Mouse (Mus musculus) C2C12 (cell line): ENCODE measurements around the gene 1700013G24Rik. TPM values are rescaled to one million over a fixed set of nuclear protein-coding genes. Genes with fewer than 3 reads are reported as not detected.
"Not testable (repeated sequence)": the region's sequence is repeated elsewhere in the genome, so short reads cannot be mapped to it uniquely, and the experiment has no call there.

ENCODE experiments used
- H3K27me3 ChIP-seq: one replicate; pipeline ENCODE4 v1.6.1; 2011; ENCODE audit not compliant: control insufficient read depth, insufficient read depth, insufficient read length
- H3K36me3 ChIP-seq: one replicate; pipeline ENCODE4 v1.6.1; 2011; ENCODE audit not compliant: control insufficient read depth, insufficient read depth
- H3K4me3 ChIP-seq: one replicate; pipeline ENCODE4 v1.5.1; 2011; ENCODE audit warnings: mild to moderate bottlenecking, control low read depth; ENCODE audit not compliant: poor library complexity, insufficient read depth, severe bottlenecking
- H3K79me2 ChIP-seq: one replicate; pipeline ENCODE4 v1.6.1; 2011; ENCODE audit not compliant: control insufficient read depth, insufficient read depth
- H3K79me3 ChIP-seq: one replicate; pipeline ENCODE4 v1.6.1; 2011; ENCODE audit warnings: low read depth, control low read depth
- H3ac ChIP-seq: one replicate; pipeline ENCODE3; 2011; ENCODE audit warnings: low read depth; ENCODE audit not compliant: control insufficient read depth, insufficient read length
- CEBPB ChIP-seq: IDR thresholded peaks from one replicate; pipeline ENCODE4 v1.6.1; 2011; ENCODE audit warnings: low read depth, mild to moderate bottlenecking, control low read depth, moderate library complexity
- CTCF ChIP-seq: IDR thresholded peaks from one replicate; pipeline ENCODE4 v1.5.1; 2011; ENCODE audit not compliant: control insufficient read depth, insufficient read depth, insufficient read length
- FOSL1 ChIP-seq: IDR thresholded peaks from one replicate; pipeline ENCODE4 v1.8.0; 2011; ENCODE audit warnings: mild to moderate bottlenecking, low read length; ENCODE audit not compliant: poor library complexity, insufficient read depth, severe bottlenecking
- MAX ChIP-seq: IDR thresholded peaks from one replicate; pipeline ENCODE4 v1.6.1; 2011; ENCODE audit warnings: mild to moderate bottlenecking, control low read depth
- MYOD1 ChIP-seq: IDR thresholded peaks from one replicate; pipeline ENCODE4 v1.6.1; 2011; ENCODE audit warnings: low read depth; ENCODE audit not compliant: control insufficient read depth, insufficient read length
- MYOG ChIP-seq: IDR thresholded peaks from one replicate; pipeline ENCODE4 v1.6.1; 2011; ENCODE audit not compliant: control insufficient read depth, insufficient read length; ENCODE audit errors: extremely low read depth
- USF1 ChIP-seq: IDR thresholded peaks from one replicate; pipeline ENCODE4 v1.6.1; 2011; ENCODE audit warnings: low read depth, mild to moderate bottlenecking, control low read depth, moderate library complexity
- polyA plus RNA-seq: library from polyadenylated mRNA; unstranded; fragments of >200 nt; fragmentation: generic; extraction: Trizol; gene quantifications from one replicate; pipeline ENCODE4 v1.2.1, GENCODE M21; 2012; ENCODE audit warnings: missing spikeins

The 1700013G24Rik gene
- polyA plus RNA-seq, 1 experiment: 0.06 TPM

DNA sequence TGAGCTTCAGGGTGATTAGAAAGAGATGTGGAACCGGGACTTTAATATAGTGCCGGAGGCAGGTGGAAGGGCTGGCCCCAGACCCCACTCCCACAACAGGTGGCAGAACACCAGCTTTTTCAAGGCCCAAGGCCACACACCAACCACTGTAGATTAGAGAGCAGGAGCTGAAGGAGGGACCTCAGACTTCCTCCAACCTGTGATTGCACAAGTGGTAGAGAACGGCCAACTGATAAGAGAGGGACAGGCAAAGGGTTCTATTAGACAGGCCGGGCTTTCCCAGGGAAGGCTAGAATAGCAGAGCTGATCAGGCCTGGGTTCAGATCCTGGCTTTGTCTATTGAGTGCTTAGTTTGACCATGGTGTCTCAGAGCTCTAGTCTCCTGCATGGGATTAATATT is 22.6 kb upstream of the 1700013G24Rik start, which contains the start of gene Cela3b:
Gene Cela3b, minus strand, starts transcription at position 39 of the 400 bp plus-strand sequence.
- H3K79me3 ChIP-seq: no peaks in the 10 kb centered on the region
- TF ChIP-seq MYOG (no peak), USF1 (no peak), MAX (no peak), FOSL1 (no peak), MYOD1 (no peak), CEBPB (no peak)
- no peak within 1 kb of the TSS for H3K4me3 ChIP-seq
- no peak within 1 kb of the TSS for H3ac ChIP-seq
- peaks cover 6% of the 10 kb centered on the region for H3K27me3 ChIP-seq
- no peaks in the 10 kb centered on the region for H3K79me2 ChIP-seq
- H3K36me3 ChIP-seq: no peaks in the 10 kb centered on the region

DNA sequence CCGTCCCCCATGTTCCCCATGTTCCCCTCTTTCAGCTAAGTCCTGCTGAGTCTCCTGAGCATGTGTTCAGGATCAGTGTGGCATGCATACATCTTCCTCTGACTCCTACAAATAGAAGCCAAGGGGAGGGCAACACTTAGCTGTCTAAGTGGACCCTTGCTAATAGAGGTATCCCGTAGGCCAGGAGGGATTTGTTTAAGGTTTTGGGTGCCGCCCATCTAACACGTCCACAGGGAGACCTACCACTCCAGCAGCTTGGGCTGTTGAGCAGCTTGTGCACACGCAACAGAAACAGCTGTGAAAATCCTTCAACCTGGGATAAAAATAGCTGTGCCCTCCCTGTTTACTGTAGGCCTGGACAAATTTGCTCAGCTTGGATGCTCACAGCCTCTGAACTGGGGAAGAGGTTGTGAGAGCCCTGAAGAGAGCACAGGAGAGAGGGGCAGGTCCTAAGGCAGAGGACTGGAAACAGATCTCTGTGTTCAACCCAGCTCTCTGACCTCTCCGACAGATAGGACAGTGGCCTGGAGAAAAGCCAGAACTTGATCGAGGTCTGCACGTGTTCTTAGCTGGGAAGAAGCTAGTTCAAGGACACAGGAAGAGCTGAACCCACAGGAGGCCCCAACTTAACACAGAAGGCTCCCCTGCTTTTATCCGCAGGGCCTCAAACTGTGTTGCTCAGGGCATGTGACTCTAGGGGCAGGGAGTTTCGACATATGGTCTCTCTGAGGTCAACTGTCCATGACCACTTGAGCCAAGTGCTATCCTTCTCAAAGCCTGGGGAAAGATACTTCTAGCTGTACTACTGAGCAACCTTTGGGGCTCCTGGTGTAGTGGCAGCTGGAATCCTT is 20.2 kb upstream of the 1700013G24Rik start:
- not testable (repeated sequence) for H3K36me3 ChIP-seq, H3K79me2 ChIP-seq, H3ac ChIP-seq, H3K4me3 ChIP-seq, H3K27me3 ChIP-seq, H3K79me3 ChIP-seq

DNA sequence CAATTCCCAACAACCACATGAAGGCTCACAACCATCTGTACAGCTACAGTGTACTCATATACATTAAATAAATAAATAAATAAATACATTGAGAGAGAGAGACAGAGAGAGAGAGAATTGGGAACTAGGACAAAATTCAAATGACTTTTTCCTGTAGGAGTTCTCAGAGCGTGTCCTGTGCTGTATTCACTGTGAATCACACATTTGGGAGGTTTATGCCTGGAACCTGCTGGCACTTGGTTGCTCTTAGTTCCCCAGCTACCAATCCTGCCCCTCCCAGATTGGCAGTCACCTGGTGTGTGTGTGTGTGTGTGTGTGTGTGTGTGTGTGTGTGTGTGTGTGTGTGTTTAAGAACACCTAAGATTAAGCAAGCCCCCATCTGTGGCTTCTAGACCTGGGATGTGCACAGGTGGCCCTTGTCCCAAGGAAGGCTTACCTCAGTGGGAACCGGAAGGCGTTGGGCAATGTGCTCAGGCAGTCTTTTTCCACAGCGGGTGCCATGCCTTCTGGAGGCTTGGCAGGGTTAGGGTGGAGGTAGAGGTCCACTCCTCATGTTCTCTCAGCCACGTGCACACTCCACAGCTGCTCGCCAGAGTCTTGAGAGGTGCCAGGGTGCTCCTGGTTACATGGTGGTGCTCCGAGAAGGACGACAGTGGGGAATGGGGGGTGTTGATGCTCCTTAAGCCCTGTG is 16.0 kb upstream of the 1700013G24Rik start:
- no peaks in the 10 kb centered on the region for H3K27me3 ChIP-seq
- no peak overlapping the region for H3ac ChIP-seq
- no peaks in the 10 kb centered on the region for H3K79me2 ChIP-seq
- H3K36me3 ChIP-seq: no peaks in the 10 kb centered on the region
- H3K79me3 ChIP-seq: no peaks in the 10 kb centered on the region
- TF ChIP-seq MYOG: no peak
- TF ChIP-seq CTCF: no peak
- TF ChIP-seq FOSL1: no peak
- TF ChIP-seq MAX: no peak
- no peak for TF ChIP-seq USF1
- TF ChIP-seq MYOD1: no peak
- no peak for TF ChIP-seq CEBPB
- H3K4me3 ChIP-seq: no peak overlapping the region

DNA sequence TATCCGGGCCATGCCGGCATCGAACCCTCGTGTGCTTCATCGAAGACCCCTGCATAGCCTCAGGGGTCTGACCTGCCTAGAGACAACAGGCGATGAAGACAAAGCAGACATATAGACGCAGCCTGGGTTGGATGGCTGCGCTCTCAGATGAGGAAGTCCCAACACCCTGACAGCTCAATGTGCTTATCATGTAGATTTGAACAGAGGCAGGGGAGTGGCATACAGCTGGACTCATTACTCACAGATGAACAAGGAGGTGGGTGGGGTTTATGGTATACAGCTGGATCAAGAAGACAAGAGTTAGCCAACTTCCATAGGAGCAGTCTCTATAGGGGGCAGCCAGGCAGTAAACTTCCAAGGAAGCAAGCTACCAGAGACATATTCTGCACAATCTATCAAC is 14.2 kb upstream of the 1700013G24Rik start:
- Histone ChIP-seq H3K36me3 (no peaks in the 10 kb centered on the region), H3K27me3 (no peaks in the 10 kb centered on the region), H3K79me3 (no peaks in the 10 kb centered on the region), H3K4me3 (no peak overlapping the region), H3K79me2 (no peaks in the 10 kb centered on the region), H3ac (no peak overlapping the region)
- TF ChIP-seq USF1 (no peak), FOSL1 (no peak), CEBPB (no peak), MYOD1 (no peak), MAX (no peak), MYOG (no peak)

DNA sequence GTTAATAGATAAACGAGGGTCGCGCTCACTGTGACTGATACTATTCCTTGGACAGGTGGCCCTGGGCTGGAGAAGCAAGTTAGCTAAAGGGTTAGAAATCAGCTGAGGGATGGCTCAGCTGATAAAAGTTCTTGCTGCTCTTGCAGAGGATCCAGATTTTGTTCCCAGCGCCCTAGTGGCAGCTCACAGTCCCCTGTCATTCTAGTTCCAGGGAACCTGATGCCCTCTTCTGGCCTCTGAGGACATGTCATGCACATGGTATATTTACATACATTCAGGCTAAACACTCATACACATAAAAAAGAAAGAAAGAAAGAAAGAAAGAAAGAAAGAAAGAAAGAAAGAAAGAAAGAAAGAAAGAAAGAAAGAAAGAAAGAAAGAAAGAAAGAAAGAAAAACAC is 11.8 kb upstream of the 1700013G24Rik start:
- Histone ChIP-seq H3ac (no peak overlapping the region), H3K4me3 (no peak overlapping the region), H3K27me3 (no peaks in the 10 kb centered on the region), H3K79me3 (no peaks in the 10 kb centered on the region), H3K36me3 (no peaks in the 10 kb centered on the region), H3K79me2 (no peaks in the 10 kb centered on the region)
- no peak for TF ChIP-seq MYOG
- TF ChIP-seq MYOD1: no peak
- TF ChIP-seq MAX: no peak
- no peak for TF ChIP-seq CEBPB
- TF ChIP-seq FOSL1: no peak
- no peak for TF ChIP-seq CTCF
- TF ChIP-seq USF1: no peak

DNA sequence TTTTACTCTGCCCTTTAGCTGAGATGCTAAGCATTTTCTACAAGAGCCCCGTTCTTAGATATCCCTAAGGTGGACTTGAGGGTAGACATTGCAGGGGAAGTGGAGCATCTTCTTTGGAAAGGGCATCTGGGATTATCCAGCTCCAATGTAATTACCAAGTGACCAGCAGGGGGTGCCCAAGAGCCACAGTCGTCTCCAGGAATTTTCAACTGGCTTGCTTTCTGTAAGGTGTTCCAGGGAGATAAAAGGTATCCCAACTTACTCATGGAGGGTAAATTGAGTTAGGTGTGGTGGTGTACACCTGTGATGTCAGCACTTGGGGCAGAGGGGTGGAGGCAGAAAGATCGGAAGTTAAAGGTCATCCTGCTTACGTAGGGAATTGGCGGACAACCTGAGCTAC is 9.5 kb upstream of the 1700013G24Rik start:
- Histone ChIP-seq H3K36me3 (no peaks in the 10 kb centered on the region), H3K79me3 (no peaks in the 10 kb centered on the region), H3ac (no peak overlapping the region), H3K79me2 (no peaks in the 10 kb centered on the region), H3K4me3 (no peak overlapping the region), H3K27me3 (no peaks in the 10 kb centered on the region)
- TF ChIP-seq CTCF (peak; percentile 16), MYOD1 (no peak), MAX (no peak), FOSL1 (no peak), MYOG (no peak), CEBPB (no peak)
